Mouse (Mus musculus) liver, postnatal 0 days (tissue): Measurements from ENCODE around the gene Inhba.

Experiments
- CTCF ChIP-seq: sonication (generic); IDR thresholded peaks from 2 replicates; pipeline ENCODE4 v1.5.1; 2016; ENCODE audit warnings: antibody characterized with exemption, low read depth
- EP300 ChIP-seq: IDR thresholded peaks from 2 replicates; pipeline ENCODE4 v1.6.1; 2016; ENCODE audit warnings: antibody characterized with exemption, low read depth, mild to moderate bottlenecking

DNA sequence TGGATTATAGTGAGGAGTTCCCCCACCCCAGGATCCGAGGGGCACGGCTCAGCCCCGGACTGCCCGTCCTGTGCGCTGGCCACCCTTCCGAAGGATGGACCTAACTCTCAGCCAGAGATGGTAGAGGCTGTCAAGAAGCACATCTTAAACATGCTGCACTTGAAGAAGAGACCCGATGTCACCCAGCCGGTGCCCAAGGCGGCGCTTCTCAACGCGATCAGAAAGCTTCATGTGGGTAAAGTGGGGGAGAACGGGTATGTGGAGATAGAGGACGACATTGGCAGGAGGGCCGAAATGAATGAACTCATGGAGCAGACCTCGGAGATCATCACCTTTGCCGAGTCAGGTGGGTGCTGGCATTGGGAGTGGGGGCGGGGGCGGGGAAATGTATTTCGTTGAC, 5.7 kb downstream of the Inhba start:
- TF ChIP-seq CTCF (no peak), EP300 (no peak)
